Mouse (Mus musculus): ENCODE measurements at regions not wholly inside any gene's neighbourhood (a gene's known extent, or its start where the extent isn't known, plus 50 kb on each side); places are given as distances from the start of the nearest gene placed in this dataset.

DNA sequence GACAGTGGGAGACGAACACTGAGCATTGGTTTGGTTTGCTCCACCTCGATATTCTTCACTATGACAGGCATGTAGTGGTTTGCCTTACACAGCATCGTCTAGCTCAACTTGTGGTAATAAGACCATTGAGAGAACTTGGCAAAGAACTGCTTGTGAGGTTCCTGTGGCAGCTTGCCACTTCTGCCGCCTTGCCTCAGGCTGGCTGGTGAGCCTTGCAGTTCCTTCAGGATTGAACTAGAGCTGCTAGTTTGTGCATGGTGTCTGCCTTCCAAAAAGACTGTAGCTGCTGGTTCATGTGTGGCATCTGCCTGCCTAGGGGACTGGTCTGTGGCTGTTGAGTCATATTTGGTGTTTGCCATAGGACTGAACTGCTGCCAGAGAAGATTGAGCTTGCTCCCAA, 110.8 kb downstream of the Plxna1 start:
- TF ChIP-seq POLR2A (IDR thresholded peaks at IDR 0.05; ENCODE audit: insufficient read depth, low read depth, low read length) (no peak), EP300 (IDR thresholded peaks at IDR 0.05; ENCODE audit: insufficient read depth, low read depth, low read length) (no peak), CTCF (IDR thresholded peaks at IDR 0.05) (no peak)
